Mouse (Mus musculus) intestine, postnatal 0 days (tissue): ENCODE results near the gene Tfip11. TPM values are rescaled to one million over a fixed set of nuclear protein-coding genes. Genes with fewer than 3 reads are reported as not detected.

Experiments used
- ATAC-seq: fragments of 200-750 bp; cut with Nextera tagmentation; 2 replicates; pipeline ENCODE4 v1.8.0; 2017; ENCODE audit warnings: mild to moderate bottlenecking, moderate TSS enrichment, moderate library complexity
- H3K27ac ChIP-seq: fragments of 300-500 bp; sonication (generic); 2 replicates; pipeline ENCODE4 v1.5.1; 2014; ENCODE audit warnings: mild to moderate bottlenecking, low read depth, low read length, moderate library complexity
- H3K27me3 ChIP-seq: fragments of 300-500 bp; sonication (generic); replicated peaks from 2 replicates; pipeline ENCODE4 v1.6.1; 2014; ENCODE audit warnings: low read length, mixed read lengths; ENCODE audit not compliant: control insufficient read depth, insufficient read depth
- H3K36me3 ChIP-seq: fragments of 300-500 bp; sonication (generic); 2 replicates; pipeline ENCODE4 v1.6.1; 2014; ENCODE audit warnings: mild to moderate bottlenecking, moderate library complexity; ENCODE audit not compliant: control insufficient read depth, insufficient read depth
- H3K4me1 ChIP-seq: fragments of 300-500 bp; sonication (generic); replicated peaks from 2 replicates; pipeline ENCODE4 v1.6.1; 2014; ENCODE audit warnings: antibody characterized with exemption, low read length, mixed read lengths; ENCODE audit not compliant: control insufficient read depth, insufficient read depth
- H3K4me2 ChIP-seq: fragments of 300-500 bp; sonication (generic); replicated peaks from 2 replicates; pipeline ENCODE4 v1.6.1; 2014; ENCODE audit warnings: low read depth, mild to moderate bottlenecking, moderate library complexity
- H3K4me3 ChIP-seq: fragments of 300-500 bp; sonication (generic); 2 replicates; pipeline ENCODE4 v1.5.1; 2014; ENCODE audit warnings: low read depth, low read length
- H3K9ac ChIP-seq: fragments of 300-500 bp; sonication (generic); 2 replicates; pipeline ENCODE4 v1.6.1; 2014; ENCODE audit warnings: mild to moderate bottlenecking, low read depth, low read length
- H3K9me3 ChIP-seq: fragments of 300-500 bp; sonication (generic); 2 replicates; pipeline ENCODE4 v1.6.1; 2016; ENCODE audit warnings: mixed run types; ENCODE audit not compliant: control insufficient read depth
- CTCF ChIP-seq: sonication (generic); IDR thresholded peaks from 2 replicates; pipeline ENCODE4 v1.5.1; 2016; ENCODE audit warnings: low read depth, mild to moderate bottlenecking, control low read depth, antibody characterized with exemption, moderate library complexity
- WGBS: fragments of 180-500 bp; shearing (Covaris S2); extraction: QIAGEN DNeasy Blood & Tissue Kit; methylation state at CpG from one replicate; pipeline ENCODE4 v1.1.7; 2014; 5-methylcytosine and 5-hydroxymethylcytosine counted together
- polyA plus RNA-seq: library from polyadenylated mRNA; unstranded; fragments of >200 nt; fragmentation: Nextera tagmentation; extraction: Ambion mirVana; gene quantifications from 2 replicates; pipeline ENCODE4 v1.2.1, GENCODE M21; 2015

The Tfip11 gene
- polyA plus RNA-seq, 1 experiment from 2014 or later: 13.6 TPM

DNA sequence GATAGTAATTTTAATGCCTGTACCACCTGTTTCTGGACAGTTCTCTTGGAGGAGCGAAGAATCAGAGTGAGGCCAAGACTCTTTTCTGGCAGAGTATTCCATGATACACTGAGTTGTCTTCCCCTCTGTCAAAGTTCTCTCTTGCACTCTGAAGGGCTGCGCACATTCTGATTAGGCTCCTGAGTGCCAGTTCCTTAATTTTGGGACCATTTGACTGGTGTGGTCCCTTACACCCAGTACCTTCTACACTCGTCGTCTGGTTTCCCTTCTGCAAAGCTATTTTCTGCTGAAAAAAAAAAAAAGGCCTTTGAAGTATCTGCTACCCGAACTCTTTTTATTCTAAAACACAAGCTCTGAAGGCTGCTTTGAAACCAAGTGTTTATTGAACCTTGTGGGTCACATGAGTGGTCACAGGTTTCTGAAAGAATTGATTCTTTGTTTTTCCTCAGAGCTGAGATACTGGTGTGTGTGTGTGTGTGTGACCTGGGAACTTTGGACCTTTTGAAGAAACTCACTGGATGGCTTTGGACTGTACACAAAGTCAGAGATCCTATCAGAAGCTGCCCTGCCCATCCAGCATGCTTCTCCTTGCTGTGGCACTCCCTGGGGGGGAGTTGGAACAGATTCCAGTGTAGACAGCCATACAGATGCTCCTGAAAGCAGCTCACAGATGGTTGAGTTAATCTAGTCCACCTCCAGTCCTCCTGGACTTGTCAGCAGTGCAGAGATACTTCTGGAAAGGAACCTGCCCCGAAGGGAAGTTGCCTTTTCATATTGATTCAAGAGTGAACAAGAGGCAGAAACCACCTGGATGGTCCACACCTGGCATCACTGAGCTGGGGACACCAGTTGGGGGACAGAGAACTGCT, 18.2 kb downstream of the Tfip11 start:
- Histone ChIP-seq H3K4me1 (peaks cover 3% of the 10 kb centered on the region; the same call in 1 of the 2 replicates), H3K9me3 (no peaks in the 10 kb centered on the region), H3K4me3 (peak overlapping the region; percentile 4; the same call in 1 of the 2 replicates), H3K9ac (no peak overlapping the region), H3K36me3 (peaks cover 35% of the 10 kb centered on the region), H3K4me2 (peak overlapping the region; percentile 77), H3K27me3 (no peaks in the 10 kb centered on the region), H3K27ac (peak overlapping the region; percentile 88)
- WGBS: 46% methylated on average over 6 of the region's 6 CpGs
- no peak for TF ChIP-seq CTCF
- ATAC-seq: peak; percentile 84

GRCm38 (mm10) chr5:112346211-112346965, 20.2 kb downstream of the Tfip11 start:
- H3K36me3 ChIP-seq: peaks cover 49% of the 10 kb centered on the region
- TF ChIP-seq CTCF: no peak
- H3K27ac ChIP-seq: no peak overlapping the region
- no peak overlapping the region for H3K9ac ChIP-seq
- no peak overlapping the region; the same call in 1 of the 2 replicates for H3K4me3 ChIP-seq
- peaks cover 3% of the 10 kb centered on the region; the same call in 1 of the 2 replicates for H3K4me1 ChIP-seq
- WGBS: 72% methylated on average over 16 of the region's 16 CpGs
- no peak for ATAC-seq
- peak overlapping the region; percentile 51 for H3K4me2 ChIP-seq
- H3K9me3 ChIP-seq: no peaks in the 10 kb centered on the region
- no peaks in the 10 kb centered on the region for H3K27me3 ChIP-seq

DNA sequence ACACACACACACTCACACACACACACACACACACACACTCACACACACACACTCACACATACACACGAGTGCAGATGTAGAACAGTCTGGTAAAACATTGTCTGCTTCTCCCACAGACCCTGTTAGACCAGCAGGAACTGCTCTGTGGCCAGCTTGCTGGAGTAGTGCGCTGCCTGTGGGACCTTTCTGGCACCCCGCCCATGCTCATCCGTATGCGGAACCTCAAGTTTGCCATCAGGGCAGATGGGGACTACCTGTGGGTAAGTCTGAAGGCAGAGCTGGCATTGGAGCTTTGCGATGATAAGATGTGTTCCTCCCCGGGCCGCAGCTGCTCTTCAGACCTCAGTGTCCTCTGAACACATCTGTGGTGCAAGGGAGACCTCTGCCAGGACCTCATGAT, 23.0 kb downstream of the Tfip11 start:
- Histone ChIP-seq H3K4me3 (no peak overlapping the region), H3K4me2 (no peak overlapping the region), H3K9me3 (no peaks in the 10 kb centered on the region), H3K4me1 (no peaks in the 10 kb centered on the region), H3K27ac (no peak overlapping the region), H3K27me3 (no peaks in the 10 kb centered on the region), H3K9ac (no peak overlapping the region), H3K36me3 (peaks cover 66% of the 10 kb centered on the region)
- no peak for ATAC-seq
- no peak for TF ChIP-seq CTCF
- 84% methylated on average over 8 of the region's 8 CpGs for WGBS

DNA sequence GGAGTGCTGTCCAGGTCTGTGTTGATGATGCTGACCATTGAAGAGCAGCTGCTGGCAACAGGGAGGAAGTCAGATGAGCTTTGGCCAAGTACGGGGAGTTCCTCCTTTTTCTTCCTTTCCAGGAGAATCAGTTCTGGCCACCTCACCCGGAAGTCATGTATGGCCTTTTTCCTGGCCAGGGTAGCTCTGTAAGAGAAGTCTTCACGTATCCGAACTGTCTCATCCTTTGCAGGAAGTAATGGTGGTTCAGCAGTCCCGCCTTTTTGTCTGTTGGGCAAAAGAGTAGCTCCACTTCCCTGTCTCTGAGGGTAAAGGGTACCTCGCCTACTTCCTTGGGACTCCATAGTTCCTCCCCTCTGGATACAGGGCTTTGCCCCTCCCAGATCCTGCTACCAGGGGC, 29.3 kb downstream of the Tfip11 start:
- no peak for TF ChIP-seq CTCF
- Histone ChIP-seq H3K9ac (no peak overlapping the region), H3K4me1 (no peaks in the 10 kb centered on the region), H3K27ac (peak overlapping the region; percentile 35; the same call in 1 of the 2 replicates), H3K9me3 (no peaks in the 10 kb centered on the region), H3K27me3 (no peaks in the 10 kb centered on the region), H3K4me2 (no peak overlapping the region), H3K36me3 (peaks cover 50% of the 10 kb centered on the region), H3K4me3 (no peak overlapping the region)
- WGBS: 70% methylated on average over 6 of the region's 6 CpGs
- ATAC-seq: 0 out of 2 replicates have a peak, but pooled peaks have one; percentile 5

GRCm38 (mm10) chr5:112355910-112356309, 29.8 kb downstream of the Tfip11 start, which contains the start of gene Gm6583:
Gene Gm6583 (minus strand): TSS chr5:112356033.
- Histone ChIP-seq H3K27me3 (no peaks in the 10 kb centered on the region), H3K4me1 (no peaks in the 10 kb centered on the region), H3K9me3 (no peaks in the 10 kb centered on the region), H3K36me3 (peaks cover 46% of the 10 kb centered on the region), H3K4me2 (no peak within 1 kb of the TSS), H3K4me3 (no peak within 1 kb of the TSS), H3K9ac (no peak within 1 kb of the TSS), H3K27ac (peak within 1 kb of the TSS; percentile 35; the same call in 1 of the 2 replicates)
- ATAC-seq: 0 out of 2 replicates have a peak, but pooled peaks have one; percentile 21
- 56% methylated on average over 13 of the region's 13 CpGs for WGBS
- TF ChIP-seq CTCF: no peak

GRCm38 (mm10) chr5:112356322-112356721, 30.2 kb downstream of the Tfip11 start:
- TF ChIP-seq CTCF: no peak
- no peak overlapping the region for H3K27ac ChIP-seq
- ATAC-seq: no peak
- H3K4me2 ChIP-seq: no peak overlapping the region
- H3K4me1 ChIP-seq: no peaks in the 10 kb centered on the region
- H3K36me3 ChIP-seq: peaks cover 42% of the 10 kb centered on the region
- no peaks in the 10 kb centered on the region for H3K27me3 ChIP-seq
- H3K9me3 ChIP-seq: no peaks in the 10 kb centered on the region
- H3K9ac ChIP-seq: no peak overlapping the region
- H3K4me3 ChIP-seq: no peak overlapping the region
- WGBS: 89% methylated on average over 9 of the region's 9 CpGs
